Mouse (Mus musculus) adrenal gland, adult 2 months (tissue): ENCODE measurements at regions not wholly inside any gene's neighbourhood (a gene's known extent, or its start where the extent isn't known, plus 50 kb on each side); places are given as distances from the start of the nearest gene placed in this dataset.

Source experiments
- DNase-seq: peaks from one replicate; pipeline ENCODE4 v3.0.0; 2021

DNA sequence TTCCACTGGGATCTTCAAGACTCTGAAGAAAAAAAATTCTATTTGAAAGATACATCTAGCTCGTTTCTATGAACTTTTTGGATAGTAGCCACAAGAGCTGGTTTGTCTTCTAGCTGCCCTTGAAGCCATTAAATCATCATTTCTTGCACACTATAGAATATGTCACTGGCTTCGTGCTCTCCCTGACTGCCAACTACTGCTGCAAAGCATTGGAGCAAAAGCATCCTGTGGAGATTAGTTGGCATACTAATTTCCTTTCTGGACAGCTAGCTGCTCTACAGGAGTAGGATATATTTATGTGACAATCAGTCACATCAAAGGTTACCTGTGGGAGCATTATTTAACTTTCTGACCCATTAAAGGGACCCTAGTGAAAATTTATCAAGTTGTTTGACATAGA, 243.1 kb downstream of the Pdgfc start:
- DNase-seq: no peak

DNA sequence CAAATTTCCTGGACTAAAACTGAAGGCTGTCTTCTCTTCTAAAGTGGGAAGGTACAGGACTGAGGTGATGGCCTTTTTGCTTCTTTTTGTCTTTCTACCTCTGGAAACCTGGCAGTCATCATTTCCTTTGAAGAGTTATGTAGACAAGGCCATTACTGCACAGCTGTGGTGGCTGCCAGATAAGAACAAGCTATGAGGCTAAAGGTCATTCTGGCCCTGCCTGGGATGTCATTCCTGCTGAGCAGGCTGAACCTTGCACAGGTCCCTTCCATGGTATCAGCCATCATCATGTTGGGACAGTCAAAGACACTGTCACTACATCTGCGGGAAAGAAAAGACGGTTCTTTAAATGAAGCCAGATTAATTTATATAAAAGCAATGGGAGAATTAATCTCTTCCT, 253.5 kb downstream of the Pdgfc start:
- peak; percentile 2 for DNase-seq

DNA sequence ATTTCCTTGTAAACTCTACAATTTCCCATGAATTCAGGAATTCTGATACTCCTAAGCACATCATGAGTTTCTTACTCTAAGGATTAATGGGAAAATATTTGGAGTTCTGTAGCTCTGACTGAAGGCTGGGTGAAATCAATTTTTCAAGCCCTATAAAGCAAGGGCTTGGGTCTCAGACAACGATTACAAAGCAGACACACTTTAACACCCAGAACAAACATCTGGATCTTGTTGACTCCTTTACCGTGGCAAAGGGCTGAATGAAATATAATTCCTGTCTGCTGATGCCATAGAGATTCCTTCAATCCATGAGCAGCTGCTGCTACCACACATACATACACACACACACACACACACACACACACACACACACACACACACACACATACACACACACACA, 256.2 kb downstream of the Pdgfc start:
- no peak for DNase-seq

DNA sequence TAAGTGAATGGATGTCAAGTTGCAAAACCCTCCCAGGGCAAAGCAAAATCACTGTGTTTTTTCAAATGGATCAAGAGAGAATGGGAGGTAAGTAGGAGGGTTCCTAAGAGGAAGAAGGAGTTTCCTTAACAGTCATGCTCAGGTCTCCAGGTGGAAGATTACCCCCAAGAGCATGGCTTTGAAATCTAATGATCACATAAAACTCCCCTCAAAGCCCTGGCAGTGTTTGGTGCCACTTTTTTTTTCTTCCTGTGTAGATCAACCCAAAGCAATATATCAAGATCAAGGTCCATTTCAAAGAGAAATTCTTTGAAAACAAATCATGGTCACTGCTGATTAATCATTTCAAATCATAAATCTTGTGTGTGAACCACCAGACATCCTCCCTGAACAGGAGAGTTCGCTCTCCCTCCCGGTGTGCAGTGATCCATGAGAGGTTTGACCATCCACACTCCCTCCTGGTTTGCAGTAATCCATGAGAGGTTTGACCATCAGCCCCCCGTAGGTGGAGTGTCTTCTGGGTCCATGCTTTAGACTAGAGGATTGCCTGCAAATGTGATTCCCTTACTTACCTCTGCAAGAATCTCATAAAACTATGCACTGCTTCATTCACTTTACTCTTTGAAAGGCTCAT, 257.1 kb downstream of the Pdgfc start:
- DNase-seq: peak; percentile 5

DNA sequence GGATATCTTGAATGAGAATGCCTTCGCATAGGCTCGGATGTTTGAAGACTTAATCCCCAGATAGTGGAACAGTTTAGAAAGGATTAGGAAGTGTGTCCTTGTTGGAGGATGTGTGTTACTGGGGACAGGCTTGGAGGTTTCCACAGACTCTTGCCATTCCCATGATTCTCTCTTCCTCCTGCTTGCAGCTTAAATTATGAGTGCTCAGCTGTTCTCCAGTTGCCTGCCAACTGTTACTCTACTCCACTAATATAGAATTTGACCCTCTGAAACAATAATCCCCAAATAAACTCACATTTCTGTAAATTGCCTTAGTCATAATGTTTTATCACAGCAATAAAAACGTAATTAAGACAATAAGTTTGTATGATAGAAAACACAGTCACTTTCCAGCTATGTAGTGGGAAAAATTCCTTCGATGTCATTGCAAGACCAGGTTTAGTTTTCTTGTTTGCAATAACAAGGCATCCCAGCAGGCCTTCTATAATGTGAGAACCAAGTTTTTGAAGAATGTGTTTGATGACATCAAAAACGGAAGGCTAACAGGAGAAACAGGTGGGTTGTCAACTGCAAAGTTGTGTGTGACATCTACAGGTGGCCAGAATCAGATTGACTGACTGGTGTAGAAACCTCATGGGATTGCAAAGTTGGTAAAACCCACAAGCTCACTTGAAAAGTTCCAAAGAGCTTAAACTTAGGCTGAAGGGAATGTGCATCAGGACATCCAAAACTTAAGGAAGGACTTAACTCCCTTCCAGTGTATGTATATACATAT, 268.0 kb downstream of the Pdgfc start:
- DNase-seq: no peak

DNA sequence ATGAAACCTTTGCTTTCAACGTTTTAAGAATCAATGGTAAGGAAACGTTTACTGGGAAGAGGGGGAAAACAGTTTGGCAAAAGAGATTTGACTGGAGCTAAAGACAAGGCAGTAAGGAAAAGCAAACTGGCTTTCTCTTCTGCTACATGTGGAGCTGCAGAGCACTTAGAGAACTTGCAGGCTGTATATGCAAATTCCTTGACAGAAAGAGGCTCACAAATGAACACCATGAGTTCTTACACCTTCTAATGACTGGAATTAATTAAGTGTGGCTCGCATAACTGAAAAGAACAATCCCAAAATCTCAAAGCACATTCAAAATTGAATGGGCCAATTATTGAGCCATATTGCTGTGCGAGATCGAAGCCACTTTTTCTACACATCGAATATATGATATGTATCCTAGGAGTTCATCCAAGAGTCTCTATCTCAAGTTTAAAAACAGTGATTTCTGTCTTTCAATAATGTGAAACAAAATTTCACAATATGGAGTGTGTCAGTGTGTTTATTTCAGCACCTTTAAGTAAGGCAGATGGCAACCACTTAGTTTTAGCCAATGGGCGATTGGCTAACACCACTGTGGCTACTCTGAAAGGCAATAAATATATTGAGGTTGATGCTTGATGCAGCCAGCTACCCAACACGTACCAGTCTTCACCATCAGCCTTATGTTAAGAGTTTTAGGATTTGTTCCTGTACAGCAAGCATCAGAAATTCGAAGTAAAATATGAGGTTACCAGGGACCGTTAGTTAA, 269.4 kb downstream of the Pdgfc start:
- no peak for DNase-seq

DNA sequence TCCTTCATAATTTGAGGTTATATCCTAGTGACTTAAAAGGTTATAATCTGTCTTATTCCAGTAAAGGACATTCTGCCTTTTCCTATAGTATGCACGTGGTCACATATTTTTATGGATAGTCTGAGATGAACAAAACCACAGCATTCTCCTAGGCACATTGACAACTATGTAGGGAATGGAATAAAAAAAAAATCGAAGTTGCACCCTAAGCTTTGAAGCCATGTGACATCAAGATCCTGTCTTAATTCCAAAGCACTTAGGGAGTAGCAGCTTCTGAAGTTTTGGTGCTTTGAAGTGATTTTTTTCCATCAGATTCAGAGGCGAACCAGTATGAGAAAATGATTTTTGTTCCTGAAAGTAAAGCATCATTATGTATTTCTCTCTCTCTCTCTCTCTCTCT, 290.6 kb downstream of the Pdgfc start:
- no peak for DNase-seq

DNA sequence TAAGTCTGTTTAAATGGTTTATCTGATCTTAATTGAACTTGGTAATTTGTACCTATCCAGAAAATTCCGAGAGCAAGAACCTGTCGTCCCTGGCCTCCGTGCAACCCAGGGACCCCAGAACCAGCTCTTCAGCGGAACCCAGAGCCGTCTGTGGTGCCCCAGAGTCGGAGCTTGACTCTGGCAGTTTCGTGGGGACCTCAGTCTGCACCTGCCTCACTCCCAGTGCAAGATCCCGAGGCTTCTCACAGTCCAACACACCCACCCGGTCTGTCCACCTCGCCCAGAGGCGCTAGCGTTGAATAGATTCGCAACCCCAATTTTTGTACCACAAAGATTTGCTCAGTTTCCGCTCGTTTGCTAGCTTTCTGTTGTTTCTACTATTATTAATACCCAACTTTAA, 315.5 kb downstream of the Pdgfc start:
- no peak for DNase-seq

DNA sequence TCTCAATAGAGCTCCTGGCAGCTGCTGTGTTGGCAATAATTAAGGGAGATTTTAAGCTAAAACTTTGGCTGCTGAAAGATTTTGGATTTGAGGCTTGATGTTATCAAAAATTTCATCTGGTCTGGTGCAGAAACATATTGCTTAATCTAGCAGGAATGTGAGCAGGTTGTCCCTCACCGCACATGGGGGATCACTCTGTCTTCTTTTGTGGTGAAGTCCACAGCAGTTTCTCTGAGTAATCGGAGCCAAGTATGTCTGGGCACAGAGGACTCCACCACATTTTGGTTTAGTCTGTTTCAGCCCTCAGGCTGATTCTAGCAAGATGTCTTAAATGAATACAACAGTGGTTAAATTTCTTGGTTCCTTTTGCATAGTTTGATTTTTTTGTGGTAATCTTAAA, 331.7 kb downstream of the Pdgfc start:
- no peak for DNase-seq

DNA sequence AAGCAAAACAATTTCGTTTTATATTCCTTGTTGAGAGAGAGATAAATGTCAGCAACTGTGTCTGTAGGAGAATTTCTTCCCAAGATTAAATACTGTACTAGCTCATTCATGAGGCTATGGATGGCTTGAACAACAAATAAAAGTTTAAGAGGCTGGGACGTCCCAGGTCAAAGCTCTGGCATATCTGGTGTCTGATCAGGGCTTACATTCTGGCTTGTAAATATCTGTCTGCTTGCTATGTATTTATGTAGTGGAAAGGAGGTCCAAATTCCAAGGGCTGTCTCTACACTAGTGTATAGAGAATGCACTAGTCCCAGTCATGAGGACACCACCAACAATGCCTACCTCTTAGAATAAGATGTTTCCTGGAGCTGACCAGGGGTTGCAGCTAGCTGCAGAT, 332.4 kb downstream of the Pdgfc start:
- DNase-seq: no peak

DNA sequence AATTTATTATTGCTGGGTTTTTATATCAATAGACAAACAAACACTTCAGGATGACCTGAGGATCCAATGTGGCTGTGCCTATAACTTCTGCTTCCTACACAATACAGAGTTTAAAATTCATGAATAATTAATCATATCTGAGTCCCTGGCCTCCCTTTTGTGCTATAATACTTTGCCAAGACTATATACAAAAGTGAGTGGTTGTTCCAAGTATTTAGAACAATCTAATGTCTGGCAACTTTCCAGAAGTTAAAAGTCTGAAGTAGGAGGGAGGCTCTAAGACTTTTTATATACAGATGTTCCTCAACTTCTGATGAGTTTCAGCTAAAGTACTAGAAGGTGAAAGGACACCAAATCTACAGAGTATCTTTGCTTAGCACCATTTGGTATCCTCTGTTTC, 333.5 kb downstream of the Pdgfc start:
- DNase-seq: no peak

DNA sequence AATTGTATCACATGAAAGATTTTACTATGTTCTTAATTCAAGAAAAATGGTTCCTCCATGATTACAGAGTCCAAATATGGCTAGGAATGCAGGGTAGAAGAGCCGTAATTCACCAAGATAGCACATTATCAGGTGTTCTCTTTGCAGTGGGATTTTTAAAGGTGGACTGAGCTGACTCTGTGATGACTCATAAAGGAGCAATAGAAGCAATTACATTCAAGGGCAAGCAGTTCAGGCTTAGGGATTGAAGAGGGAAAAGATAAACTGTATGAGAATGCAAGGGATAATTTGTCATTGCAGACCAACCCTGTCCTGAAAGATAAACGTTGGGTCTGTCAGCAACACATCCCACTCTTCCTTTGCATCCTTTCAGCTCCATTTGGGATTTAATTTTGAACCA, 339.8 kb downstream of the Pdgfc start:
- no peak for DNase-seq

DNA sequence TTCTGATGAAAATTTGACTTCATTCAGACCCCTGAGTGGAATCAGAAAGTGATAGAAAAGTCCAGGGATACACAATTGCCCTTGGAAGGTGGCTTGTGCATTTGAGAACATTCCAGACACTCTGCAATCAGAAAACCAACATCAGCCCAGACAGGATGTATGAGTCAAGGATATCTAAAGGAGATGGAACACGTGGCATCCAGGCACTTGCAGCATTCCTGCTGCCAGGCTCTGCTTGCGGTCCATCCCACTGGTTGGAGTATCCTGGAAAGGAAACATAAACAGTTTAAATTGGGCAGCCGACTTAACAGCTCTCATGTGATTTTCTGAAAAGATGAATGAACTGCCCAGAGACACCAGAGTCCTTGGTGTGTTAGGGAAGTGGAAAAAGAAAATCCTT, 341.2 kb downstream of the Pdgfc start:
- peak; percentile 6 for DNase-seq

DNA sequence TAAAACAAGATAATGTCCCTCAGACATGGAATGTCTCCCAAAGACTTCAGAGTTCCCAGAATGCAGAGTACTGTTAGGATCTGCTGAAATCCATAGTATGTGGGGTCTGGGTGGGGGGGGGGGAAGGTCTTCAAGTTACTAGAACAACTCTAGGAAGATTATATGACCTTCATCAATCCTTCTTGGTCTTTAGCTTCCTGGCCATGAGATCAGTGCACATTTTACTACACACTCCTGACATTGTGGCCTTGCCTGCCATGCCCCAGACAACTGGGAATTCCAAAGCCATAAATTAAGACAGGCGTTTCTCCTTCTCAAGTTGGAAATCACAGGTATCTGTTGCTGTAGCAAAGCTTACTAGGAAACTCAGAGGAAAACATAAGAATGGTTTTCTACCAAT, 343.1 kb downstream of the Pdgfc start:
- no peak for DNase-seq

DNA sequence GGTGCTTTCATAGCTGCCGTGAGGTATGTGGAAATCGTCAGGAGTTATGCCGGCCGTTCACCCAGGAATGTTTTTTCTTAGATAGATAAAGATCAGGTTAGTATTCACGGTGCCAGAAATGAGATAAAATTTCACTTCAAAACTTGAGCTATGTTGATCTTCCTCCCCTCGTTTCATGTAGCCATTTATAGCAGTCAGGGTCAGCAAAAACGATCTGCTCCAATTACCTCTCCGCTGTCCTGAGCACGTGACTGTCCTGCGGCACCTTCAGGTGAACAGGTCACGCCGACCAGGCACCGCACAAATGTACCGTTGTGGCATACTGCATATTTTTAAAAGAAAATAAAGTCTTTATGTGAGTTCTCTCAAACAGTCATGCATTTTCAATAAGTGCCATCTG, 350.7 kb downstream of the Pdgfc start:
- peak; percentile 6 for DNase-seq

DNA sequence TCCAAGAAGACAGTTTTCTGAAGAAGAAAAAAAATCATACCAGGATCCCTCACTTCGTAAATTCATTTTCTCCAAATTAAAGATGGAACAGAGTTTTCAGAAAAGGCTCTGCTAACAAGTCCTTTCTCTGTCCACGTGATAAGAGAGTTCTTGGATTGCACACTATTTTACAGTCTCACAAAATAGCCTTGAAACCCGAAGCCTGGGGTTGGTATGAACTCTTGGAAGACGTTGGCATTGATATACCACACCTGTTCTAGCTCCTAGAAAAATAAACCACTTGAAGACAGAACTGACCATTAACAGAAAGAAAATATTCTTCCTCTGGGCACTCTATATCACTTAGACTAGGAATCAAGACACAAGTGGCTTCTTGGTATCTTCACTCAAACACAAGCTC, 351.4 kb downstream of the Pdgfc start:
- DNase-seq: no peak

DNA sequence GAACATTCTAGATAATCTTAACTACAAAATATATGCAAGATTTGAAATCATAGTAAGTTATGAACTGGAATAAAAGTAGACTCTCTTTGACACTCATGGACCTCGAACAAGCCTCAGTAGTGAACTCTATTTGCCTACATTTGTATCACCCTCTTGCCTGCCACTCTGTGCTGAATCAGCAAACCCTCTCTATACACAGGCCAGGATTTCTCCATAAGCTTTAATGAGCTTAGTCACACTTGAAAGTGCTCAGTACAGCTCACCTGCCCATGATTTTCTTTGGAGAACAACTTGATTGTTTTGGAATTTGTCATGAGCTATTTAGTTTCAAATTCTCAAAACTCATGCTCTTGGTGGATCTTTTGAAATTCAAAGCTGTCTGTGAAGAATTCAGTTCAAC, 361.0 kb downstream of the Pdgfc start:
- DNase-seq: no peak

DNA sequence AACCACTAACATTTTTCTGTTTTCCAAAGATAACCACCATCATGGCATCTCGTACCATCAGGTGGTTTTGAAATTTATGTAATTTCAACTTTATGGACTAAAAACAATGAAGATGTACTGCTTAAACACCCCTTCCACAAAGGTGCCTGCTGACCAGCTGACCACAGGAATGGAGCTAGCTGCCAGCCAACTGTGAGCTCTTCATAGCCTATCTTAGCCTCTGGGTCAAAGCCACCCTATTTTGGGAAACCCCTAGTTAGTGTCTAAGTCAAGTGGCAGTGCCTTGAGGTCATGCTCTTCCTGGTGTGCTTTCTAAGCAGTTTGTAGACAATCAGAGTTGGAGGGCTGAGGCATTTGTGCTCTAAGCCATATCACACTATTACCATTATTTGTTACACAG, 364.8 kb downstream of the Pdgfc start:
- no peak for DNase-seq

DNA sequence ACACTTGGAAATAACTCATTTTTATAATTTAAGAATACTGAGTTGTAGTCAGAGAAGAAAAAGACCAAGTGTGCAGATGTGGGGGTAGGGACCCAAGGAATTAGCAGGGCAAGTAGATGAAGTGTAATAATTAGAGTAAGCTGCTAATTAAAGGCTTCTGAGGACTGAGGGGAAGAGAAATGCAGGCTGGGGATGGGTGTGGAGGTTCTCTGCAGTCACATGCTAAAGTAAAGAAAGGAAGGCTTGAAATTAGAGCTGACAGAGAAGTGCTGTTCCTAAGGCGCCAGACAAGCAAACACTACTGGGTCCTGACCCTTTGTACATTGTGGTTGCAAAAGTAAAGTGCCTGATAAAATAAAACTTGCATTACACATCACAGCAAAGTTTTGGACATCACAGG, 372.7 kb downstream of the Pdgfc start:
- no peak for DNase-seq

DNA sequence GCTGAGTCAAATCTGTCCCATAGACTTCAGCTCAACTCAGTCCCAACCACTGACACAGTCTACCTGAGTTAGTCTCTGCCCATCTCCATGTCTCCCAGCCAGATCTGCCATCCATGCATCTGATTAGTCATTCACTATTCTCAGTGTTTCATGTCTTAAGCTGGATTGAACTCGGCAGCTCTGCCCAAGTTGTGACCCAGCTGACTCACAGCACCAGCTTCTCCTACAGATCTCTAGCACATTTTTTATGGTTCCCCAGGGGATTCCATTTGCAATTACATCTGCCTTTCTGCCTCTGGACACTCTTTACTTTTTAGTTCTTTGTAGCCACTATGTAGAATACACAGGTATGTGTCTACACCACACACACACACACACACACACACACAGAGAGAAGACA, 385.7 kb downstream of the Pdgfc start:
- no peak for DNase-seq

DNA sequence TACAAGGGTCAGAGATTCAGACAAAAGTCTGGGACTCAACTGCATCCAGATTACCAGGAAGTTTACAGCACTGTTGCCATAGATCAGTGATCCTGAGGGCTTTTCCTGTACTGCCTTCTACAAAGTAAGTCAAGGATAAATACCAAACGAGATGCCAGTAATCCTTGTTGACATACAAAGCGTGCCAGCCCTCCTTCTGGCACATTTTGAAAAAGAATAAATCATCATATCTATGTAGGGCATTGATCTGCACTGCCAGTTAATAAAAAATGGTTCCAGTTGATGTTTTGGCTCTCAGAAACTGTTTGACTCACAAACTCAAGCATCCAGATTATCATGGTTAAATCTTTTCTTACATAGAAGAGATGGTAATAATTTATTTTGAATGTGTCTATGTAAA, 390.5 kb downstream of the Pdgfc start:
- DNase-seq: peak; percentile 68
